ENCODE assay signal across 29 mouse cellular contexts in the genomic region with DNA sequence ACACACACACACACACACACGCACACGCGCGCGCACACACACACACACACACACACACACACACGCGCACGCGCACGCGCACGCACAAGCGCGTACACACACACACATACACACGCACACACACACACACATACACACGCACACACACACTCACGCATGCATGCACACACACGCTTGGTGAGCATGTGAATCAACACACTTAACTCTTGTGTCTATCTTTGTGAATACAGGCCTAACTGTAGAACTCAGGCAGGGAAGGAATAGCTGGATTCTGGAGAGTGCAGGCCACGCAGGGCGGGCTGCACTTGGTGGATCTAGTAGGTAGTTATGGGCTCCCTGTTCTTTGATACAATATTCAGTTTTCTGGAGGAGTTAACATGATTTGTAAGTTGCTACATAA. TPM values are rescaled to one million over a fixed set of nuclear protein-coding genes. Genes with fewer than 3 reads are reported as not detected.
DNase-seq lines count a peak whose midpoint lies in the region; ATAC-seq and TF ChIP-seq lines count a peak whose summit lies in the region.
"Had no signal": no experiment of that assay in that cellular context is flagged by ENCODE, and none has a peak within 500 bp of the region (broad histone marks: within the 10 kb centered on the region; RNA-seq: fewer than 3 reads in every experiment).

No protein-coding gene starts in this region.

- no peak overlapping the region for H3K4me3 ChIP-seq in liver, postnatal 0 days (ENCODE audit: low read depth, low read length)
- no peak overlapping the region for H3K4me3 ChIP-seq in midbrain, embryonic 11.5 days (ENCODE audit: low read depth, low read length)
- no peak overlapping the region for H3K4me3 ChIP-seq in midbrain, embryonic 16.5 days (ENCODE audit: low read depth, low read length)
- H3K4me3 ChIP-seq: embryonic facial prominence, embryonic 12.5 days; embryonic facial prominence, embryonic 15.5 days; heart, adult 2 months; heart, embryonic 10.5 days; heart, embryonic 13.5 days had no signal

- H3K36me3 ChIP-seq in liver, postnatal 0 days (replicated peaks; ENCODE audit: insufficient read depth, low read length): no peaks in the 10 kb centered on the region
- H3K36me3 ChIP-seq in midbrain, embryonic 11.5 days (ENCODE audit: control insufficient read depth, insufficient read depth, low read length): no peaks in the 10 kb centered on the region
- no peaks in the 10 kb centered on the region for H3K36me3 ChIP-seq in midbrain, embryonic 16.5 days (ENCODE audit: control insufficient read depth, insufficient read depth, low read length)
- H3K36me3 ChIP-seq: embryonic facial prominence, embryonic 12.5 days; embryonic facial prominence, embryonic 15.5 days; G1E; heart, embryonic 10.5 days; heart, embryonic 13.5 days had no signal

- peak; percentile 60 for DNase-seq in heart, adult 11 months
- DNase-seq in heart, adult 18-20 months: no peak
- DNase-seq in liver, postnatal 0 days: no peak
- no peak for DNase-seq in liver
- peak; percentile 45 for DNase-seq in midbrain, embryonic 11.5 days (ENCODE audit: low spot score, missing footprints)
- DNase-seq: adrenal gland, postnatal 10 days; adrenal gland, postnatal 36 days; B cell, adult 2 months; cerebellum, adult 2 months; cerebellum, adult 9-11 months; cerebellum, postnatal 25 days; forebrain, postnatal 0 days; gastrocnemius, adult 2 months; gastrocnemius, postnatal 14 days; heart, adult 2 months; heart, postnatal 14 days; heart, postnatal 4 days had no signal

- no peak for TF ChIP-seq CTCF in liver, postnatal 0 days (IDR thresholded peaks at IDR 0.05; ENCODE audit: low read depth)

- H3K4me2 ChIP-seq in liver, postnatal 0 days (ENCODE audit: low read depth, low read length): peak overlapping the region; percentile 65
- no peak overlapping the region for H3K4me2 ChIP-seq in midbrain, embryonic 11.5 days
- no peak overlapping the region for H3K4me2 ChIP-seq in midbrain, embryonic 16.5 days (ENCODE audit: low read length)
- H3K4me2 ChIP-seq: embryonic facial prominence, embryonic 12.5 days; embryonic facial prominence, embryonic 15.5 days; heart, embryonic 13.5 days; hindbrain, embryonic 14.5 days had no signal

- no peak overlapping the region for H3K9ac ChIP-seq in liver, postnatal 0 days (replicated peaks)
- H3K9ac ChIP-seq in midbrain, embryonic 11.5 days (ENCODE audit: low read length): no peak overlapping the region
- no peak overlapping the region for H3K9ac ChIP-seq in midbrain, embryonic 16.5 days (ENCODE audit: low read depth, low read length)
- H3K9ac ChIP-seq: embryonic facial prominence, embryonic 12.5 days; embryonic facial prominence, embryonic 15.5 days; forebrain, postnatal 0 days; heart, embryonic 13.5 days; hindbrain, embryonic 14.5 days had no signal

- 83% methylated on average over 20 of the region's 20 CpGs for WGBS in liver, postnatal 0 days (ENCODE audit: insufficient replicate concordance)
- WGBS in midbrain, embryonic 11.5 days: 86% methylated on average over 20 of the region's 20 CpGs
- WGBS in midbrain, embryonic 16.5 days: 80% methylated on average over 20 of the region's 20 CpGs

- no peaks in the 10 kb centered on the region for H3K27me3 ChIP-seq in liver, postnatal 0 days (ENCODE audit: insufficient read depth, low read length)
- no peaks in the 10 kb centered on the region for H3K27me3 ChIP-seq in midbrain, embryonic 11.5 days (ENCODE audit: control insufficient read depth, insufficient read depth, low read length)
- H3K27me3 ChIP-seq in midbrain, embryonic 16.5 days (ENCODE audit: control insufficient read depth, insufficient read depth, low read depth, low read length): no peaks in the 10 kb centered on the region
- H3K27me3 ChIP-seq: CH12.LX; embryonic facial prominence, embryonic 12.5 days; embryonic facial prominence, embryonic 15.5 days; heart, embryonic 13.5 days; Patski had no signal

- no peak for TF ChIP-seq EP300 in liver, postnatal 0 days (IDR thresholded peaks at IDR 0.05; ENCODE audit: low read depth)

- H3K27ac ChIP-seq in liver, postnatal 0 days (ENCODE audit: low read depth): no peak overlapping the region
- H3K27ac ChIP-seq in midbrain, embryonic 11.5 days (ENCODE audit: low read depth, low read length): no peak overlapping the region
- H3K27ac ChIP-seq in midbrain, embryonic 16.5 days (ENCODE audit: low read length): no peak overlapping the region
- H3K27ac ChIP-seq: embryonic facial prominence, embryonic 12.5 days; embryonic facial prominence, embryonic 15.5 days; gastrocnemius, adult 2 months; heart, adult 2 months; heart, embryonic 10.5 days; heart, embryonic 13.5 days; hindbrain, embryonic 14.5 days; hindbrain, postnatal 0 days had no signal

- no peak for ATAC-seq in liver, postnatal 0 days
- ATAC-seq in midbrain, embryonic 11.5 days (ENCODE audit: low FRiP score): no peak
- no peak for ATAC-seq in midbrain, embryonic 16.5 days
- ATAC-seq: forebrain, embryonic 14.5 days; forebrain, postnatal 0 days; hindbrain, postnatal 0 days; Patski had no signal

- H3K9me3 ChIP-seq in liver, postnatal 0 days (ENCODE audit: low read length): no peaks in the 10 kb centered on the region
- no peaks in the 10 kb centered on the region for H3K9me3 ChIP-seq in midbrain, embryonic 11.5 days (ENCODE audit: control insufficient read depth, low read length)
- H3K9me3 ChIP-seq in midbrain, embryonic 16.5 days (replicated peaks; ENCODE audit: control insufficient read depth, low read length, poor library complexity, severe bottlenecking): no peaks in the 10 kb centered on the region
- H3K9me3 ChIP-seq: embryonic facial prominence, embryonic 12.5 days; embryonic facial prominence, embryonic 15.5 days; G1E; heart, embryonic 10.5 days; heart, embryonic 13.5 days had no signal

- H3K4me1 ChIP-seq in liver, postnatal 0 days (ENCODE audit: insufficient read depth): peaks cover 15% of the 10 kb centered on the region
- no peaks in the 10 kb centered on the region for H3K4me1 ChIP-seq in midbrain, embryonic 11.5 days (ENCODE audit: control insufficient read depth, insufficient read depth, low read length)
- no peaks in the 10 kb centered on the region for H3K4me1 ChIP-seq in midbrain, embryonic 16.5 days (ENCODE audit: control insufficient read depth, insufficient read depth, low read length)

RNA-seq across cellular contexts. Expression of gene P2ry14, which starts 24.7 kb away (rescaled TPM):
- 1 to 10 TPM; 4.1 to 4.7 TPM for total RNA-seq in heart, adult 18-20 months (2021)
- polyA plus RNA-seq in liver, postnatal 0 days (2015; fragmentation: Nextera tagmentation; extraction: Ambion mirVana): 7.3 and 9.4 TPM in 2 replicates
- polyA plus RNA-seq in midbrain, embryonic 11.5 days (2014; fragmentation: Nextera tagmentation; extraction: Ambion mirVana): 1.0 and 1.4 TPM in 2 replicates
- 4.0 and 4.7 TPM in 2 replicates for polyA plus RNA-seq in midbrain, embryonic 16.5 days (2015; fragmentation: Nextera tagmentation; extraction: Ambion mirVana)
- polyA plus RNA-seq: G1E had no signal

RNA-seq across cellular contexts. Expression of gene Gpr171, which starts 27.1 kb away (rescaled TPM):
- 1 to 10 TPM in 1 of 2 experiments, under 1 TPM in 1; 0.22 to 1.0 TPM for total RNA-seq in heart, adult 18-20 months (2021)
- 2.0 and 2.1 TPM in 2 replicates for polyA plus RNA-seq in liver, postnatal 0 days (2015; fragmentation: Nextera tagmentation; extraction: Ambion mirVana)
- polyA plus RNA-seq in midbrain, embryonic 11.5 days (2014; fragmentation: Nextera tagmentation; extraction: Ambion mirVana): 0.62 and 0.72 TPM in 2 replicates
- polyA plus RNA-seq in midbrain, embryonic 16.5 days (2015; fragmentation: Nextera tagmentation; extraction: Ambion mirVana): 1.2 and 1.5 TPM in 2 replicates
- total RNA-seq: forebrain, postnatal 0 days; gastrocnemius, adult 2 months; gastrocnemius, postnatal 14 days; heart, postnatal 4 days; hindbrain, postnatal 0 days had no signal
- polyA plus RNA-seq: cerebellum, adult 2 months; frontal cortex, adult 2 months; G1E; Patski had no signal

Comparison
In these comparisons a context has a peak if more than half of its experiments do, and no peak if none do; other contexts are left out.
1. DNase-seq: peak in heart, adult 11 months (single experiment) and midbrain, embryonic 11.5 days (single experiment); none in heart, adult 18-20 months (0 of 2), liver, postnatal 0 days (single experiment) and liver (single experiment).